ENCODE assay signal across 23 mouse cellular contexts in genomic region chr9:124408564-124408963, GRCm38 (mm10).
DNase-seq lines count a peak whose midpoint lies in the region; ATAC-seq and TF ChIP-seq lines count a peak whose summit lies in the region.
"Had no signal": no experiment of that assay in that cellular context is flagged by ENCODE, and none has a peak within 500 bp of the region (broad histone marks: within the 10 kb centered on the region; RNA-seq: fewer than 3 reads in every experiment).

No protein-coding gene starts in this region.

- no peak overlapping the region for H3K4me3 ChIP-seq in ES-Bruce4 (ENCODE audit: low read depth, low read length)
- no peak overlapping the region for H3K4me3 ChIP-seq in ES-E14 (ENCODE audit: insufficient read depth in 1 of 2, low read depth in 1 of 2, low read length in 2 of 2, poor library complexity in 1 of 2, severe bottlenecking in 1 of 2)
- H3K4me3 ChIP-seq in liver, embryonic 11.5 days (ENCODE audit: low read depth, low read length), result no peak overlapping the region
- H3K4me3 ChIP-seq: embryonic facial prominence, embryonic 10.5 days; embryonic facial prominence, embryonic 12.5 days; forebrain, embryonic 13.5 days; forebrain, embryonic 15.5 days had no signal

- no peak overlapping the region for H3K4me2 ChIP-seq in liver, embryonic 11.5 days
- H3K4me2 ChIP-seq: embryonic facial prominence, embryonic 12.5 days; forebrain, embryonic 13.5 days; forebrain, embryonic 15.5 days had no signal

- ATAC-seq in liver, embryonic 11.5 days (replicated peaks; ENCODE audit: low FRiP score), result no peak
- ATAC-seq: CD4-positive, CD25-positive, alpha-beta regulatory T cell, adult 4 months; forebrain, embryonic 13.5 days; forebrain, embryonic 15.5 days; forebrain, postnatal 0 days had no signal

- DNase-seq in 3T3-L1 (ENCODE audit: low read depth, low spot score), result peak; percentile 1
- peak; percentile 25 for DNase-seq in ES-E14 (ENCODE audit: low read depth, low spot score)
- DNase-seq in ZHBTc4 (ENCODE audit: low read depth, low spot score), result peak; percentile 57
- DNase-seq in right cerebral cortex, postnatal 14 days, result no peak
- DNase-seq in liver, embryonic 11.5 days (ENCODE audit: low spot score), result no peak
- DNase-seq in thymus, postnatal 0 days (ENCODE audit: low spot score), result no peak
- DNase-seq: adrenal gland, adult 2 months; adrenal gland, postnatal 10 days; adrenal gland, postnatal 25 days; B cell, adult 2 months; cerebellum, adult 11 months; cerebellum, adult 18-20 months; cerebellum, adult 9-10 months; cerebellum, postnatal 10 days; cerebellum, postnatal 25 days; forebrain, postnatal 0 days had no signal

- TF ChIP-seq CTCF in ES-Bruce4 (IDR thresholded peaks at IDR 0.05; ENCODE audit: low read depth, low read length), result no peak

- H3K27me3 ChIP-seq in ES-Bruce4 (ENCODE audit: control insufficient read depth, insufficient read depth, low read length, poor library complexity, severe bottlenecking), result no peaks in the 10 kb centered on the region
- no peaks in the 10 kb centered on the region for H3K27me3 ChIP-seq in liver, embryonic 11.5 days (replicated peaks; ENCODE audit: control insufficient read depth, insufficient read depth, low read length)
- H3K27me3 ChIP-seq: CH12.LX; embryonic facial prominence, embryonic 12.5 days; forebrain, embryonic 13.5 days; forebrain, embryonic 15.5 days had no signal

- TF ChIP-seq EP300 in ES-Bruce4 (IDR thresholded peaks at IDR 0.05; ENCODE audit: insufficient read depth, low read depth, low read length), result no peak

- in situ Hi-C loops in ES-E14 (cut with MboI; ENCODE audit: low sequenced_read_pairs in 2 of 2, unreplicated experiment in 2 of 2), result no loop called here

- no peak for TF ChIP-seq POLR2A in ES-Bruce4 (IDR thresholded peaks at IDR 0.05; ENCODE audit: insufficient read depth, low read length)

- H3K9ac ChIP-seq in ES-Bruce4 (ENCODE audit: low read depth, poor library complexity, severe bottlenecking) (no peak overlapping the region), ES-E14 (ENCODE audit: insufficient read depth, low read depth, low read length, poor library complexity, severe bottlenecking) (no peak overlapping the region)
- H3K9ac ChIP-seq in liver, embryonic 11.5 days (ENCODE audit: low read depth, low read length), result no peak overlapping the region
- H3K9ac ChIP-seq: embryonic facial prominence, embryonic 12.5 days; forebrain, embryonic 13.5 days; forebrain, embryonic 15.5 days; forebrain, postnatal 0 days had no signal

- H3K4me1 ChIP-seq in ES-Bruce4 (ENCODE audit: control insufficient read depth, insufficient read depth, low read length) (peaks cover 2% of the 10 kb centered on the region), ES-E14 (ENCODE audit: control insufficient read depth in 2 of 2, insufficient read depth in 2 of 2, low read length in 2 of 2, poor library complexity in 1 of 2) (no peaks in the 10 kb centered on the region)
- H3K4me1 ChIP-seq in liver, embryonic 11.5 days (replicated peaks; ENCODE audit: control insufficient read depth, insufficient read depth, low read length), result no peaks in the 10 kb centered on the region
- H3K4me1 ChIP-seq: embryonic facial prominence, embryonic 10.5 days; embryonic facial prominence, embryonic 12.5 days; forebrain, embryonic 13.5 days; forebrain, embryonic 15.5 days had no signal

- WGBS in liver, embryonic 11.5 days, result 51% methylated on average over 1 of the region's 1 CpGs

- H3K36me3 ChIP-seq in ES-Bruce4 (ENCODE audit: control insufficient read depth, insufficient read depth, low read length, poor library complexity, severe bottlenecking) (no peaks in the 10 kb centered on the region), ES-E14 (ENCODE audit: control insufficient read depth, insufficient read depth, low read length, poor library complexity, severe bottlenecking) (no peaks in the 10 kb centered on the region)
- no peaks in the 10 kb centered on the region for H3K36me3 ChIP-seq in liver, embryonic 11.5 days (ENCODE audit: control insufficient read depth, insufficient read depth, low read length)
- H3K36me3 ChIP-seq: embryonic facial prominence, embryonic 10.5 days; embryonic facial prominence, embryonic 12.5 days; forebrain, embryonic 15.5 days had no signal

- H3K27ac ChIP-seq in ES-Bruce4 (ENCODE audit: insufficient read depth, low read length), result peak overlapping the region; percentile 65
- no peak overlapping the region for H3K27ac ChIP-seq in ES-E14 (ENCODE audit: insufficient read depth, low read depth, low read length, poor library complexity, severe bottlenecking)
- H3K27ac ChIP-seq in liver, embryonic 11.5 days (ENCODE audit: low read depth, low read length), result no peak overlapping the region
- H3K27ac ChIP-seq: embryonic facial prominence, embryonic 10.5 days; embryonic facial prominence, embryonic 12.5 days; forebrain, embryonic 13.5 days; forebrain, embryonic 15.5 days had no signal

- H3K9me3 ChIP-seq in ES-Bruce4 (replicated peaks; ENCODE audit: control insufficient read depth, insufficient read depth, low read length, poor library complexity, severe bottlenecking) (no peaks in the 10 kb centered on the region), ES-E14 (ENCODE audit: control insufficient read depth, insufficient read depth, low read depth, low read length) (no peaks in the 10 kb centered on the region)
- H3K9me3 ChIP-seq in liver, embryonic 11.5 days (ENCODE audit: control insufficient read depth, low read length), result no peaks in the 10 kb centered on the region
- H3K9me3 ChIP-seq: embryonic facial prominence, embryonic 10.5 days; embryonic facial prominence, embryonic 12.5 days; forebrain, embryonic 13.5 days; forebrain, embryonic 15.5 days had no signal

TF ChIP-seq in ES-E14, 5 proteins besides CTCF, POLR2A, EP300 and RAD21:
- no peak for TF ChIP-seq CHD2 (IDR thresholded peaks at IDR 0.05; ENCODE audit: low read depth, low read length)
- TF ChIP-seq MAFK (IDR thresholded peaks at IDR 0.05; ENCODE audit: insufficient read depth, low read depth, low read length), result peak; percentile 89
- TF ChIP-seq ZNF384 (IDR thresholded peaks at IDR 0.05; ENCODE audit: low read depth, low read length), result no peak
- no peak for TF ChIP-seq ZC3H11A (IDR thresholded peaks at IDR 0.05; ENCODE audit: borderline replicate concordance, low read depth, low read length)
- TF ChIP-seq HCFC1 (IDR thresholded peaks at IDR 0.05; ENCODE audit: borderline replicate concordance, insufficient read depth, low read length), result no peak

Comparison
In these comparisons a context has a peak if more than half of its experiments do, and no peak if none do; other contexts are left out.
1. DNase-seq: peak in 3T3-L1 (single experiment), ES-E14 (single experiment) and ZHBTc4 (single experiment); none in right cerebral cortex, postnatal 14 days (single experiment), liver, embryonic 11.5 days (single experiment) and thymus, postnatal 0 days (single experiment).